Comparison of ENCODE assay signal across 31 mouse cellular contexts in genomic region chr3:149147916-149148315, GRCm38 (mm10).
"Had no signal": no experiment of that assay in that cellular context is flagged by ENCODE, and none has a peak within 500 bp of the region (broad histone marks: within the 10 kb centered on the region; RNA-seq: fewer than 3 reads in every experiment).

No protein-coding gene starts in this region.

- H3K27me3 ChIP-seq: limb, embryonic 15.5 days; liver, embryonic 12.5 days; liver, embryonic 13.5 days; liver, embryonic 15.5 days; lung, embryonic 15.5 days; megakaryocyte, embryonic 14.5 days; midbrain, embryonic 12.5 days; midbrain, embryonic 13.5 days; midbrain, embryonic 15.5 days; neural tube, embryonic 12.5 days; neural tube, embryonic 13.5 days had no signal

- H3K9ac ChIP-seq: limb, embryonic 12.5 days; limb, embryonic 13.5 days; limb, embryonic 15.5 days; liver, embryonic 12.5 days; liver, embryonic 13.5 days; liver, embryonic 14.5 days; liver, embryonic 15.5 days; liver, postnatal 0 days; lung, embryonic 14.5 days; lung, embryonic 15.5 days; midbrain, embryonic 12.5 days; midbrain, embryonic 13.5 days; midbrain, embryonic 15.5 days; neural tube, embryonic 12.5 days; neural tube, embryonic 13.5 days had no signal

- H3K4me1 ChIP-seq: limb, embryonic 13.5 days; limb, embryonic 15.5 days; liver, embryonic 12.5 days; liver, embryonic 13.5 days; liver, embryonic 15.5 days; lung, embryonic 15.5 days; megakaryocyte, embryonic 14.5 days; midbrain, embryonic 12.5 days; midbrain, embryonic 13.5 days; midbrain, embryonic 15.5 days; neural tube, embryonic 12.5 days; neural tube, embryonic 13.5 days had no signal

- H3K4me3 ChIP-seq: limb, embryonic 10.5 days; limb, embryonic 12.5 days; limb, embryonic 13.5 days; limb, embryonic 15.5 days; liver, embryonic 12.5 days; liver, embryonic 13.5 days; liver, embryonic 15.5 days; lung, embryonic 15.5 days; megakaryocyte, embryonic 14.5 days; midbrain, embryonic 10.5 days; midbrain, embryonic 12.5 days; midbrain, embryonic 13.5 days; midbrain, embryonic 15.5 days; myocyte; neural tube, embryonic 12.5 days; neural tube, embryonic 13.5 days had no signal

- ATAC-seq: liver, embryonic 12.5 days; liver, postnatal 0 days; lung, postnatal 0 days; midbrain, embryonic 13.5 days; midbrain, embryonic 15.5 days; midbrain, embryonic 16.5 days had no signal

- H3K9me3 ChIP-seq: limb, embryonic 10.5 days; limb, embryonic 12.5 days; limb, embryonic 13.5 days; limb, embryonic 15.5 days; liver, embryonic 12.5 days; liver, embryonic 13.5 days; liver, embryonic 15.5 days; lung, embryonic 15.5 days; midbrain, embryonic 10.5 days; midbrain, embryonic 12.5 days; midbrain, embryonic 13.5 days; midbrain, embryonic 15.5 days; neural tube, embryonic 12.5 days; neural tube, embryonic 13.5 days had no signal

- H3K27ac ChIP-seq: limb, embryonic 10.5 days; limb, embryonic 12.5 days; limb, embryonic 13.5 days; limb, embryonic 15.5 days; liver, embryonic 12.5 days; liver, embryonic 13.5 days; liver, embryonic 14.5 days; liver, embryonic 15.5 days; lung, embryonic 15.5 days; macrophage; midbrain, embryonic 10.5 days; midbrain, embryonic 12.5 days; midbrain, embryonic 13.5 days; midbrain, embryonic 15.5 days; neural tube, embryonic 12.5 days; neural tube, embryonic 13.5 days had no signal

- H3K36me3 ChIP-seq: limb, embryonic 10.5 days; limb, embryonic 12.5 days; limb, embryonic 13.5 days; limb, embryonic 15.5 days; liver, embryonic 12.5 days; liver, embryonic 13.5 days; liver, embryonic 15.5 days; lung, embryonic 15.5 days; midbrain, embryonic 10.5 days; midbrain, embryonic 12.5 days; midbrain, embryonic 13.5 days; midbrain, embryonic 15.5 days; neural tube, embryonic 12.5 days; neural tube, embryonic 13.5 days had no signal

- H3K4me2 ChIP-seq: limb, embryonic 12.5 days; limb, embryonic 13.5 days; limb, embryonic 15.5 days; liver, embryonic 11.5 days; liver, embryonic 12.5 days; liver, embryonic 13.5 days; liver, embryonic 15.5 days; lung, embryonic 14.5 days; lung, embryonic 15.5 days; midbrain, embryonic 12.5 days; midbrain, embryonic 13.5 days; midbrain, embryonic 15.5 days; neural tube, embryonic 12.5 days; neural tube, embryonic 13.5 days had no signal

- DNase-seq: left cerebral cortex, postnatal 4 days; liver; liver, embryonic 13.5 days; liver, postnatal 0 days; lung, adult 18-20 months; lung, adult 2 months; lung, embryonic 14.5 days; lung, postnatal 10 days; lung, postnatal 14 days; lung, postnatal 36 days; lung, postnatal 4 days had no signal
